Mouse (Mus musculus) stomach, embryonic 14.5 days (tissue): ENCODE data around the gene Ube2v1. TPM values are rescaled to one million over a fixed set of nuclear protein-coding genes. Genes with fewer than 3 reads are reported as not detected.
"Not testable (repeated sequence)": the region's sequence is repeated elsewhere in the genome, so short reads cannot be mapped to it uniquely, and the experiment has no call there.

Experiments
- ATAC-seq: fragments of 200-750 bp; cut with Nextera tagmentation; 2 replicates; pipeline ENCODE4 v1.8.0; 2017; ENCODE audit warnings: low read depth, moderate TSS enrichment; ENCODE audit not compliant: insufficient number of reproducible peaks, insufficient read depth, low FRiP score
- H3K27ac ChIP-seq: fragments of 300-500 bp; sonication (generic); 2 replicates; pipeline ENCODE4 v1.5.1; 2014; ENCODE audit warnings: mild to moderate bottlenecking, low read length, moderate library complexity, mixed read lengths
- H3K27me3 ChIP-seq: fragments of 300-500 bp; sonication (generic); 2 replicates; pipeline ENCODE4 v1.6.1; 2014; ENCODE audit warnings: low read length, control low read depth, mixed read lengths; ENCODE audit not compliant: control insufficient read depth, insufficient read depth
- H3K36me3 ChIP-seq: fragments of 300-500 bp; sonication (generic); 2 replicates; pipeline ENCODE4 v1.6.1; 2014; ENCODE audit warnings: mild to moderate bottlenecking, control low read depth, low read length, moderate library complexity, mixed read lengths; ENCODE audit not compliant: control insufficient read depth, insufficient read depth
- H3K4me1 ChIP-seq: fragments of 300-500 bp; sonication (generic); 2 replicates; pipeline ENCODE4 v1.6.1; 2014; ENCODE audit warnings: low read length, control low read depth, mixed read lengths; ENCODE audit not compliant: control insufficient read depth, insufficient read depth
- H3K4me2 ChIP-seq: fragments of 300-500 bp; sonication (generic); replicated peaks from 2 replicates; pipeline ENCODE4 v1.6.1; 2014; ENCODE audit warnings: low read depth, low read length, control low read depth
- H3K4me3 ChIP-seq: fragments of 300-500 bp; sonication (generic); 2 replicates; pipeline ENCODE4 v1.5.1; 2014; ENCODE audit warnings: low read depth, low read length, control low read depth
- H3K9ac ChIP-seq: fragments of 300-500 bp; sonication (generic); replicated peaks from 2 replicates; pipeline ENCODE4 v1.6.1; 2014; ENCODE audit warnings: low read depth, mild to moderate bottlenecking, control low read depth, low read length, moderate library complexity, mixed read lengths
- H3K9me3 ChIP-seq: fragments of 300-500 bp; sonication (generic); 2 replicates; pipeline ENCODE4 v1.6.1; 2016; ENCODE audit warnings: low read depth, low read length, control low read depth; ENCODE audit not compliant: control insufficient read depth
- WGBS: fragments of 180-500 bp; shearing (Covaris S2); extraction: QIAGEN DNeasy Blood & Tissue Kit; methylation state at CpG from one replicate; pipeline ENCODE4 v1.1.7; 2014; 5-methylcytosine and 5-hydroxymethylcytosine counted together
- polyA plus RNA-seq: library from polyadenylated mRNA; unstranded; fragments of >200 nt; fragmentation: Nextera tagmentation; extraction: Ambion mirVana; gene quantifications from 2 replicates; pipeline ENCODE4 v1.2.1, GENCODE M21; 2014

Gene Ube2v1
- polyA plus RNA-seq, 1 experiment from 2014 or later = 252 TPM

GRCm38 (mm10) chr2:167643356-167644052, 11.6 kb upstream of the Ube2v1 start:
- WGBS = 78% methylated on average over 13 of the region's 13 CpGs
- not testable (repeated sequence) for H3K27ac ChIP-seq, H3K9ac ChIP-seq, H3K4me3 ChIP-seq, ATAC-seq, H3K27me3 ChIP-seq, H3K9me3 ChIP-seq, H3K4me1 ChIP-seq, H3K4me2 ChIP-seq
- peaks cover 19% of the 10 kb centered on the region for H3K36me3 ChIP-seq

- no peaks in the 10 kb centered on the region for H3K27me3 ChIP-seq
- H3K9ac ChIP-seq = no peak overlapping the region
- no peak overlapping the region for H3K4me2 ChIP-seq
- no peak overlapping the region for H3K27ac ChIP-seq
- 88% methylated on average over 6 of the region's 6 CpGs for WGBS
- no peak for ATAC-seq
- H3K4me3 ChIP-seq = no peak overlapping the region
- no peaks in the 10 kb centered on the region for H3K9me3 ChIP-seq
- no peaks in the 10 kb centered on the region for H3K4me1 ChIP-seq
- peaks cover 19% of the 10 kb centered on the region for H3K36me3 ChIP-seq
Observed at GRCm38 (mm10) chr2:167642164-167642563, 10.3 kb upstream of the Ube2v1 start.

- 46% methylated on average over 8 of the region's 8 CpGs for WGBS
- no peak; the same call in 1 of the 2 replicates for ATAC-seq
Observed at GRCm38 (mm10) chr2:167641337-167641736, 9.4 kb upstream of the Ube2v1 start.

DNA sequence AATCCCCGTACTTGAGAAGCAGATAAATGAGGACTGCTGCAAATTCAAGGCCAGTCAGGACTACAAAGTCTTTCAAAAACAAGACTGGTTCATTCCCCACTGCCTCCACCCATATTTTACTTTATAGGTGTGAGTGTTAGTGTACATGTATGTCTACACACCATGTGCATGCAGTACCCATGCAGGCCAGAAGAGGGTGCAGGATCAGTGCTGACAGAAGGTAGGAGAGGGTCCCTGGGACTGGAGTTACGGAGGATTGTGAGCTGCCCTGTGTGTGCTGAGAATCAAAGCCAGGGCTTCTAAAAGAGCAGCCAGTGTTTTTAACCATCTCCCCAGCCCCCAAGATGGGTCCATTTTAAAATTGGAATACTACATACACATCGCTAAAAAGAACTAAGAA, 8.4 kb upstream of the Ube2v1 start:
- no peaks in the 10 kb centered on the region for H3K9me3 ChIP-seq
- H3K27me3 ChIP-seq = no peaks in the 10 kb centered on the region
- H3K27ac ChIP-seq = no peak overlapping the region
- H3K4me3 ChIP-seq = no peak overlapping the region
- no peak for ATAC-seq
- peaks cover 12% of the 10 kb centered on the region for H3K36me3 ChIP-seq
- 81% methylated on average over 3 of the region's 3 CpGs for WGBS
- no peaks in the 10 kb centered on the region for H3K4me1 ChIP-seq
- no peak overlapping the region for H3K9ac ChIP-seq
- H3K4me2 ChIP-seq = no peak overlapping the region

More at GRCm38 (mm10) chr2:167641337-167641736, 9.4 kb upstream of the Ube2v1 start:
- Histone ChIP-seq H3K27me3 (no peaks in the 10 kb centered on the region), H3K4me3 (no peak overlapping the region), H3K27ac (no peak overlapping the region), H3K36me3 (peaks cover 19% of the 10 kb centered on the region), H3K4me2 (no peak overlapping the region), H3K9ac (no peak overlapping the region), H3K4me1 (no peaks in the 10 kb centered on the region), H3K9me3 (no peaks in the 10 kb centered on the region)

GRCm38 (mm10) chr2:167634865-167635512, 3.1 kb upstream of the Ube2v1 start:
- Histone ChIP-seq H3K27ac (no peak overlapping the region), H3K4me1 (peaks cover 20% of the 10 kb centered on the region), H3K9ac (no peak overlapping the region), H3K36me3 (no peaks in the 10 kb centered on the region), H3K9me3 (no peaks in the 10 kb centered on the region), H3K27me3 (no peaks in the 10 kb centered on the region), H3K4me2 (peak overlapping the region; percentile 46), H3K4me3 (peak overlapping the region; percentile 15)
- no peak for ATAC-seq
- WGBS = 78% methylated on average over 7 of the region's 7 CpGs

DNA sequence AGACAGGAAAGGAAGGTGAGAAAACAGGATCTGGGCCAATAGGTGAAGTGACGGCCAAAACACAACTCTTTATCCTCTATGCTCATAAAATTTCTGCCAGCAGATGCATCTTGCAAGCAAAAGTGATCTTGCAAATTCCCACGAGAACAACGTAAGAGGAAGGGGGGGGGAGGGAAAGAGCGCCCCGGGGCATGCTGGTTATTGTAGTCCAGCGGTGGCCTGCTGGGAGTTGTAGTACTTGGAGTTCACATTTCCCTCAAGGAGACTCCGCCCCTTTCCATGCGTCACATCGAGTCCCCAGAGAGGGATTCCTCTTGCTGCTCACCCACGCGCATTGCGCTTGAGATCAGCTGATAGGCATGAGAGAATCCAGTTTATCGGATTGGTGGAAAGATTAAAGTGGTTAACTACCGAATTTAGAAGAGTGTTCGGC, 2.5 kb upstream of the Ube2v1 start:
- WGBS = 0% methylated on average over 15 of the region's 15 CpGs
- no peaks in the 10 kb centered on the region for H3K27me3 ChIP-seq
- no peaks in the 10 kb centered on the region for H3K9me3 ChIP-seq
- H3K9ac ChIP-seq = no peak overlapping the region
- peak overlapping the region; percentile 66; the same call in 1 of the 2 replicates for H3K27ac ChIP-seq
- peaks cover 25% of the 10 kb centered on the region for H3K4me1 ChIP-seq
- H3K4me3 ChIP-seq = peak overlapping the region; percentile 15
- H3K36me3 ChIP-seq = no peaks in the 10 kb centered on the region
- H3K4me2 ChIP-seq = peak overlapping the region; percentile 46
- peak; percentile 84 for ATAC-seq

DNA sequence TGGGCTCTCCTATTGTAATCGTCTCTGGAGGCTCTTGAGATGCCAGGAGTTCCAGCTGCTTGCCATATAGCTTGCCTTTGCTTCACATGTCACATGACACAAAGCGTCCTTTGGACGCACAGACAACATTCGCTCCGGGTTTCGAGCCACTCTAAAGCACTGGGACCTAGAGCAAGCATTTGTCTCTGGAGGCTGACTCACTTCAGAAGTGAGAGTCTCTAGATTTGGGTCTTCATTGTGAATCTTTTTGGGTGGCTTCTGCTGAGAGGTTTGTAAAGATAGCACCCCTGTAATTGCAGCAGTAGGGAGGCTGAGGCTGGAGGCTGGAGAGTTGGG, 1.6 kb upstream of the Ube2v1 start:
- ATAC-seq = no peak
- H3K4me3 ChIP-seq = no peak overlapping the region
- H3K9me3 ChIP-seq = no peaks in the 10 kb centered on the region
- H3K9ac ChIP-seq = no peak overlapping the region
- H3K36me3 ChIP-seq = no peaks in the 10 kb centered on the region
- no peaks in the 10 kb centered on the region for H3K27me3 ChIP-seq
- 89% methylated on average over 6 of the region's 6 CpGs for WGBS
- H3K27ac ChIP-seq = peak overlapping the region; percentile 66; the same call in 1 of the 2 replicates
- H3K4me1 ChIP-seq = peaks cover 33% of the 10 kb centered on the region
- H3K4me2 ChIP-seq = no peak overlapping the region

GRCm38 (mm10) chr2:167632731-167633536, 1.0 kb upstream of the Ube2v1 start:
- Histone ChIP-seq H3K27ac (peak overlapping the region; percentile 83), H3K27me3 (no peaks in the 10 kb centered on the region), H3K4me1 (peaks cover 36% of the 10 kb centered on the region), H3K9me3 (no peaks in the 10 kb centered on the region), H3K4me2 (peak overlapping the region; percentile 73), H3K4me3 (peak overlapping the region; percentile 89; the same call in 1 of the 2 replicates), H3K36me3 (no peaks in the 10 kb centered on the region; the same call in 1 of the 2 replicates), H3K9ac (peak overlapping the region; percentile 90; the same call in 1 of the 2 replicates)
- WGBS = 71% methylated on average over 12 of the region's 12 CpGs
- ATAC-seq = no peak
